Mouse (Mus musculus) ES-E14 (cell line): ENCODE data around the gene Crym.

Experiments
- HCFC1 ChIP-seq: IDR thresholded peaks from 2 replicates; pipeline ENCODE4 v1.6.1; 2012; ENCODE audit warnings: low read length, inconsistent platforms, borderline replicate concordance; ENCODE audit not compliant: insufficient read depth
- MAFK ChIP-seq: IDR thresholded peaks from 2 replicates; pipeline ENCODE4 v1.6.1; 2014; ENCODE audit warnings: mild to moderate bottlenecking, low read depth, low read length, inconsistent platforms; ENCODE audit not compliant: insufficient read depth
- ZC3H11A ChIP-seq: IDR thresholded peaks from 2 replicates; pipeline ENCODE4 v1.6.1; 2012; ENCODE audit warnings: low read depth, mild to moderate bottlenecking, inconsistent platforms, low read length, borderline replicate concordance
- ZNF384 ChIP-seq: IDR thresholded peaks from 2 replicates; pipeline ENCODE4 v1.6.1; 2012; ENCODE audit warnings: low read depth, low read length, inconsistent platforms

- TF ChIP-seq MAFK (no peak), ZC3H11A (no peak), ZNF384 (no peak), HCFC1 (no peak)
Observed at GRCm38 (mm10) chr7:120228541-120228940, 26.6 kb upstream of the Crym start.
